Mouse (Mus musculus) G1E (cell line): ENCODE measurements around the gene Nck2. TPM values are rescaled to one million over a fixed set of nuclear protein-coding genes. Genes with fewer than 3 reads are reported as not detected.

Experiments
- ATAC-seq: 2 replicates; pipeline ENCODE4 v1.8.0; 2016; ENCODE audit warnings: mild to moderate bottlenecking; ENCODE audit not compliant: insufficient number of reproducible peaks, poor library complexity, low FRiP score, severe bottlenecking; ENCODE audit errors: extremely low read depth
- DNase-seq: peaks from one replicate; pipeline ENCODE4 v3.0.0; 2012; ENCODE audit warnings: low spot score
- H3K27me3 ChIP-seq: 2 replicates; pipeline ENCODE4 v1.6.1; 2012; ENCODE audit warnings: mild to moderate bottlenecking, low read length, inconsistent platforms; ENCODE audit not compliant: insufficient read depth
- H3K36me3 ChIP-seq: replicated peaks from 2 replicates; pipeline ENCODE3; 2012; ENCODE audit warnings: mild to moderate bottlenecking, inconsistent platforms
- H3K4me1 ChIP-seq: 2 replicates; pipeline ENCODE4 v1.6.1; 2012; ENCODE audit warnings: low read depth, low read length, inconsistent platforms, mixed read lengths; ENCODE audit not compliant: insufficient read depth
- H3K4me3 ChIP-seq: 2 replicates; pipeline ENCODE4 v1.5.1; 2012; ENCODE audit warnings: low read depth, mild to moderate bottlenecking, inconsistent platforms, low read length, moderate library complexity, mixed read lengths
- H3K9me3 ChIP-seq: replicated peaks from 2 replicates; pipeline ENCODE4 v1.6.1; 2012; ENCODE audit warnings: inconsistent platforms
- CTCF ChIP-seq: IDR thresholded peaks from 2 replicates; pipeline ENCODE4 v1.5.1; 2012; ENCODE audit warnings: low read depth, low read length, inconsistent platforms, mixed read lengths
- GATA1 ChIP-seq: IDR thresholded peaks from 2 replicates; pipeline ENCODE4 v1.6.1; 2012; ENCODE audit warnings: borderline replicate concordance, low read length, inconsistent platforms, mixed read lengths
- GATA2 ChIP-seq: IDR thresholded peaks from 2 replicates; pipeline ENCODE4 v1.6.1; 2012; ENCODE audit warnings: low read depth, low read length, inconsistent platforms, borderline replicate concordance
- POLR2AphosphoS5 ChIP-seq: IDR thresholded peaks from 2 replicates; pipeline ENCODE4 v1.6.1; 2012; ENCODE audit warnings: low read depth, low read length, inconsistent platforms; ENCODE audit not compliant: insufficient replicate concordance
- TAL1 ChIP-seq: conservative IDR thresholded peaks from 2 replicates; pipeline ENCODE4 v1.6.1; 2012; ENCODE audit warnings: low read depth, low read length, inconsistent platforms, mixed read lengths
- polyA plus RNA-seq: library from polyadenylated mRNA; stranded (reverse); fragments of >175 nt; gene quantifications from 2 replicates; pipeline ENCODE4 v1.2.3, GENCODE M21; 2012
- total RNA-seq, 2 experiments: library from RNA; stranded (forward) in 1 of 2; stranded (reverse) in 1 of 2; fragments of 200-1000 nt in 1 of 2; fragments of >200 nt in 1 of 2; fragmentation: Nextera tagmentation in 1 of 2; gene quantifications; 2 replicates each; pipeline ENCODE4 v1.2.3; 2014 to 2017

Gene Nck2
- total and polyA plus RNA-seq, 3 experiments = 45.3 to 101 (median 54.4) TPM

GRCm38 (mm10) chr1:43594738-43595137, 150.4 kb downstream of the Nck2 start:
- ATAC-seq = no peak

GRCm38 (mm10) chr1:43597731-43598130, 153.4 kb downstream of the Nck2 start:
- Histone ChIP-seq H3K27me3 (peaks cover 15% of the 10 kb centered on the region), H3K9me3 (peaks cover 5% of the 10 kb centered on the region; the same call in 1 of the 2 replicates), H3K4me1 (peaks cover 27% of the 10 kb centered on the region), H3K4me3 (no peak overlapping the region), H3K36me3 (no peaks in the 10 kb centered on the region)
- DNase-seq = no peak
- ATAC-seq = no peak
- TF ChIP-seq CTCF = no peak
- no peak for TF ChIP-seq GATA2
- no peak for TF ChIP-seq TAL1
- TF ChIP-seq GATA1 = no peak
- TF ChIP-seq POLR2AphosphoS5 = no peak

More at GRCm38 (mm10) chr1:43594738-43595137, 150.4 kb downstream of the Nck2 start:
- Histone ChIP-seq H3K9me3 (no peaks in the 10 kb centered on the region), H3K4me1 (peaks cover 21% of the 10 kb centered on the region), H3K36me3 (no peaks in the 10 kb centered on the region), H3K4me3 (no peak overlapping the region), H3K27me3 (peaks cover 18% of the 10 kb centered on the region)
- no peak for DNase-seq
- TF ChIP-seq CTCF = no peak
- no peak for TF ChIP-seq GATA2
- no peak for TF ChIP-seq GATA1
- TF ChIP-seq TAL1 = no peak
- no peak for TF ChIP-seq POLR2AphosphoS5

GRCm38 (mm10) chr1:43599483-43599882, 155.1 kb downstream of the Nck2 start:
- Histone ChIP-seq H3K36me3 (no peaks in the 10 kb centered on the region), H3K4me1 (peaks cover 24% of the 10 kb centered on the region), H3K27me3 (peaks cover 19% of the 10 kb centered on the region), H3K9me3 (peaks cover 5% of the 10 kb centered on the region; the same call in 1 of the 2 replicates), H3K4me3 (no peak overlapping the region)
- no peak for TF ChIP-seq POLR2AphosphoS5
- TF ChIP-seq GATA2 = no peak
- TF ChIP-seq CTCF = no peak
- no peak for TF ChIP-seq GATA1
- no peak for TF ChIP-seq TAL1
- ATAC-seq (peak; percentile 40; the same call in 1 of the 2 replicates), DNase-seq (no peak)

GRCm38 (mm10) chr1:43601054-43601453, 156.7 kb downstream of the Nck2 start:
- H3K4me3 ChIP-seq = no peak overlapping the region
- TF ChIP-seq POLR2AphosphoS5 (no peak), CTCF (no peak), GATA1 (no peak), GATA2 (no peak), TAL1 (no peak)
- peaks cover 17% of the 10 kb centered on the region; the same call in 1 of the 2 replicates for H3K27me3 ChIP-seq
- no peak for ATAC-seq
- H3K9me3 ChIP-seq = peaks cover 5% of the 10 kb centered on the region; the same call in 1 of the 2 replicates
- H3K4me1 ChIP-seq = peaks cover 24% of the 10 kb centered on the region
- DNase-seq = no peak
- H3K36me3 ChIP-seq = no peaks in the 10 kb centered on the region

GRCm38 (mm10) chr1:43615948-43616347, 171.6 kb downstream of the Nck2 start:
- H3K4me1 ChIP-seq = peaks cover 4% of the 10 kb centered on the region
- ATAC-seq (no peak), DNase-seq (no peak)
- peaks cover 5% of the 10 kb centered on the region; the same call in 1 of the 2 replicates for H3K27me3 ChIP-seq
- TF ChIP-seq POLR2AphosphoS5 (no peak), GATA1 (no peak), GATA2 (no peak), CTCF (no peak), TAL1 (no peak)
- no peak overlapping the region for H3K4me3 ChIP-seq
- H3K9me3 ChIP-seq = 0 out of 2 replicates have a peak, but pooled peaks cover 2% of the 10 kb centered on the region
- no peaks in the 10 kb centered on the region for H3K36me3 ChIP-seq

Other genes starting within 250 kb of the Nck2 start
- not detected in 2 replicates for gene Fhl2, start 247.6 kb upstream of the Nck2 start, total RNA-seq (2014; fragmentation: Nextera tagmentation)
- gene Fhl2, start 247.6 kb upstream of the Nck2 start, total RNA-seq (2017) = 0.22 and 0.23 TPM in 2 replicates
- not detected in 2 replicates for gene Fhl2, start 247.6 kb upstream of the Nck2 start, polyA plus RNA-seq